Mouse (Mus musculus) monocyte, adult 2 months (primary cell): ENCODE measurements around the gene Oxnad1.
"Not testable (repeated sequence)": the region's sequence is repeated elsewhere in the genome, so short reads cannot be mapped to it uniquely, and the experiment has no call there.

ENCODE experiments used
- DNase-seq, 2 experiments: peaks; one replicate each; pipeline ENCODE4 v3.0.0; 2022; ENCODE audit warnings: low spot score in 2 of 2, low read depth in 1 of 2

The Oxnad1 gene

GRCm38 (mm10) chr14:32087584-32088248 is 2.5 kb downstream of the Oxnad1 start:
- not testable (repeated sequence) for DNase-seq

GRCm38 (mm10) chr14:32091124-32091523 is 6.0 kb downstream of the Oxnad1 start:
- DNase-seq, result no peak

- no peak for DNase-seq
Observed at GRCm38 (mm10) chr14:32091704-32092103, 6.5 kb downstream of the Oxnad1 start.

GRCm38 (mm10) chr14:32093018-32093417 is 7.8 kb downstream of the Oxnad1 start:
- DNase-seq, result no peak

- no peak for DNase-seq
Observed at GRCm38 (mm10) chr14:32093500-32094117, 8.4 kb downstream of the Oxnad1 start.

- no peak for DNase-seq
Observed at GRCm38 (mm10) chr14:32095646-32096045, 10.5 kb downstream of the Oxnad1 start.

- no peak for DNase-seq
Observed at GRCm38 (mm10) chr14:32096740-32097139, 11.6 kb downstream of the Oxnad1 start.

GRCm38 (mm10) chr14:32097691-32098090 is 12.5 kb downstream of the Oxnad1 start:
- DNase-seq, result no peak

- no peak for DNase-seq
Observed at GRCm38 (mm10) chr14:32098951-32099350, 13.8 kb downstream of the Oxnad1 start.

- DNase-seq, result no peak
Observed at GRCm38 (mm10) chr14:32103556-32103955, 18.4 kb downstream of the Oxnad1 start.

GRCm38 (mm10) chr14:32105663-32106062 is 20.5 kb downstream of the Oxnad1 start:
- DNase-seq, result no peak

- DNase-seq, result no peak
Observed at GRCm38 (mm10) chr14:32106911-32107310, 21.7 kb downstream of the Oxnad1 start.

- DNase-seq, result not testable (repeated sequence)
Observed at GRCm38 (mm10) chr14:32112124-32112523, 26.9 kb downstream of the Oxnad1 start.

- DNase-seq, result no peak
Observed at GRCm38 (mm10) chr14:32120940-32121919, 36.1 kb downstream of the Oxnad1 start.

GRCm38 (mm10) chr14:32121920-32122315 is 36.7 kb downstream of the Oxnad1 start:
- DNase-seq, result peak in 1 of 2 experiments; percentile 16

GRCm38 (mm10) chr14:32124261-32124660 is 39.1 kb downstream of the Oxnad1 start:
- no peak for DNase-seq

GRCm38 (mm10) chr14:32125256-32125655 is 40.1 kb downstream of the Oxnad1 start:
- DNase-seq, result not testable (repeated sequence)

- no peak for DNase-seq
Observed at GRCm38 (mm10) chr14:32128409-32128808, 43.2 kb downstream of the Oxnad1 start.

- no peak for DNase-seq
Observed at GRCm38 (mm10) chr14:32131836-32132235, 46.7 kb downstream of the Oxnad1 start.

- DNase-seq, result no peak
Observed at GRCm38 (mm10) chr14:32134293-32134692, 49.1 kb downstream of the Oxnad1 start.

GRCm38 (mm10) chr14:32136467-32136866 is 51.3 kb downstream of the Oxnad1 start:
- DNase-seq, result not testable (repeated sequence)
